Mouse (Mus musculus): ENCODE measurements at regions not wholly inside any gene's neighbourhood (a gene's known extent, or its start where the extent isn't known, plus 50 kb on each side); places are given as distances from the start of the nearest gene placed in this dataset.

GRCm38 (mm10) chr17:4804013-4804412, 190.1 kb upstream of the Arid1b start:
- DNase-seq (ENCODE audit: low spot score), result no peak

DNA sequence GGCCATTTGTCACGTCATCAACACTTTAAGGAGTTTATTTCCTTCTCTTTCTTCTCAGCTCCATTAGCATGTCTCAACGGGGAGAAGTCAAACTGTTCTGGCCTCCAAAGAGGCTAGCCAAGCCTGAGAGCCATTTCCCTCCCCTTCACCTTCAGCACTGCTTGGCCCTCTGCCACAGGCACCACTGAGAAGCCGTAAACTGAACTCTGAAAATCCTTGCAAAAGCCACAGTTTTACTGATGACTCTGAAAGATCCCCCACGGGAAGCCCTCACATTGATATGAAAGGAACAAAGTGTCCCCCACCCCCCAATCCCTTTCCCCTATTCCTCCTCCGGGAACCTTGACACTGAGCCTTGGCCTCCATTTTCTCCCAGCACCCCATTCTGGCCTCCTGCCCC, 188.1 kb upstream of the Arid1b start:
- DNase-seq (ENCODE audit: low spot score), result peak; percentile 76

DNA sequence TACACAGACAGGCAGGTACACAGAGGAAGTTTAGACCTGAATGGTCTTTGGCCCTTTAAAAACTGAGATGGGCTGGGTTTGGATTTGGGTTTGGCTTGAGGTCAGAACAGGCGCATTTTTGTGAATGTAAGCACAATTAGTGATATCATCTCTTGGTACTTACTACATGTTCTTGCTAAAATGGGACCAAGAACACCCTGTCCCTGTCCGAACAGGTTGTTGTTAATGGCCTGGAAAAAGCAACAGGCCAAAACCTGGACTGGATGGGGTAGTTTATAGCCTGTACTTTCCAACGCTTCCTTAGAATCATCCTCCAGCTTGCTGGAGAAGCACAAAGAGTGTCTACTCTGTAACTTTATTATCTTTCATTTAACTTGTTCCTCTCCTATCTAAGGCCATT, 185.2 kb upstream of the Arid1b start:
- DNase-seq (ENCODE audit: low spot score), result no peak

DNA sequence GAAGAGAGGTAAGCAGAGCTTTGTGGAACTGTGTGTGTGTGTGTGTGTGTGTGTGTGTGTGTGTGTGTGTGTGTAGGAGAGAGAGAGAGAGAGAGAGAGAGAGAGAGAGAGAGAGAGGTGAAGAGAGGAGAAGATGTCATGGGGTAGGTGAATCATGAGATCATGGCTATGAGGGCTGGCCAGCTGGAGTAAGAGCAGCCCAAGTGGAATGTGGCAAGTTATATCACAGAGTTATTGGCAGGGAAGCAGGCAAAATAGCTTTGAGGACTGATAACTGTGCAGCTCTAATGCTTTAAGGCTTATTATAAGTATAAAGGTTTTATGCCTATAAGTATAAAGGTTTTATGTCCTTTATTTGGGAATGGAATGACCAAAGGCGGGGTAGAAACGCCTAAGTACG, 180.9 kb upstream of the Arid1b start:
- no peak for DNase-seq (ENCODE audit: low spot score)

- DNase-seq (ENCODE audit: low spot score), result no peak
Measured at GRCm38 (mm10) chr17:4813666-4814065, 180.5 kb upstream of the Arid1b start.

DNA sequence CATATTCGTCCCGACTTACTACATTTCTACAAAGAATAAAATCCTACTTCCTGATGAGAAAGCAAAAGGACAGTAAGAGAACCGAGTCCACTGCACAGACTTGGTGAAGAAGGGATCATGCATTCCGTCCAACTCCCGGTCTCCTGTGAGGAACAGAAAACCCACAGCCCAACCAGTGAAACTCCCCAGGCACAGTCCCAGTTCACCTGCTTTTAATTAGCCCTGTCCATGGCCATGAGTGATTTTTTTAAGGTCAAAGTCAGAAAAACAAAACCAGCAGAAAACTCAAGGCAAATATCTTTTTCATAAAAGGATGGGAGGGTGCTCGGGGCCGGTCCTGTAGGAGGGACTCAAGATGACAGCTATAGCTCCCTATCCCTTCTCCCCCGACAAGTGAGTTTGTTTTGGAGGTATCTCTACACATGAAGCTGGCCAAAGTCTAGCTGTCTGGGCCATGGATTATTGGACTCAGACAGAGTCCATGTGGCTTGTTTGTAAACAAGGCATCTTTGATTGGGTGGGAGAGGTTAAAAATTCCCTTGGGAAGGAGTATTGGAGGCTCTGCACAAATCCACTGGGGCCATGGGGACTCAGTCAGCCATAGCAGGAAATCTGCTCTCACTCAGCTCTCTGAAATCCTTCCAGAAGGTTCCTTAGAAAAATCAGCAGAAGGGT, 168.8 kb upstream of the Arid1b start:
- no peak for DNase-seq (ENCODE audit: low spot score)

DNA sequence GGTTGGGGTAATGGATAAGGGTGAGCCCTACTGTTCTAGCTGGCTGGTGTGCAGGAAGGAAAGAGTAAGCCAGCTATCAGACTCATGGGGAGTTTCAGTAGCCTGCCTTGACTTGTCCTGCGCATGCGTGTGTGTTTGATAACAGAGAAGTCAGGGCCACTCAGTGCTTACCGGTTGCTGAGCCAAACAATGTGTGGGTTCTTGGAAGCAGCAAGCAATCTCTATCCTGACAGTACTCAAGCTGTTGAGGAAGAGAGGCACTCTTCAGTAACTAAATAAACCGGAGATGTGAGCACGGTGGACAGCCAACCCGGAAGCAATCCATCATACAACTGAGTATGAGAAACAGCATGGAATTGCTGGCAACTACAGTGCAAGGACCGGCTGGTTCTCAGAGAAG, 160.1 kb upstream of the Arid1b start:
- DNase-seq (ENCODE audit: low spot score), result no peak

DNA sequence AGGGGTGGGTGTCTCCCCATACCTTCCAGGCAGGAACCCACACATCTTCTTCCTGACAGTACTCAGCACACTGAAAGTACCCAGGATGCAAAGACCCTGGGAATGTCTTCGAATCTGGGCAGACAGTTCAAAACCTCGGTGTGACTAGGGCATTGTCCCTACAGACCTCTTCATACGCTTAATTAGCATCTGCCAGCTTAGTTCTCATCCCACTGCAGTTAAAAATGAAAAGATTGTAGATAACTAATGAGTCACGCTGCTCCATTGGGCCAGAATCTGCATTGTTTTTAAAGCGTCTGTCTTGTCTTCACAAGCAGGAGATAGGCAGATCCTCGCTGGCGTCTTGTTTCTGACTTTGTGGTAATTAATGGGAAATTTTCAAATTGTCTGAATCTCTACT, 159.6 kb upstream of the Arid1b start:
- no peak for DNase-seq (ENCODE audit: low spot score)

DNA sequence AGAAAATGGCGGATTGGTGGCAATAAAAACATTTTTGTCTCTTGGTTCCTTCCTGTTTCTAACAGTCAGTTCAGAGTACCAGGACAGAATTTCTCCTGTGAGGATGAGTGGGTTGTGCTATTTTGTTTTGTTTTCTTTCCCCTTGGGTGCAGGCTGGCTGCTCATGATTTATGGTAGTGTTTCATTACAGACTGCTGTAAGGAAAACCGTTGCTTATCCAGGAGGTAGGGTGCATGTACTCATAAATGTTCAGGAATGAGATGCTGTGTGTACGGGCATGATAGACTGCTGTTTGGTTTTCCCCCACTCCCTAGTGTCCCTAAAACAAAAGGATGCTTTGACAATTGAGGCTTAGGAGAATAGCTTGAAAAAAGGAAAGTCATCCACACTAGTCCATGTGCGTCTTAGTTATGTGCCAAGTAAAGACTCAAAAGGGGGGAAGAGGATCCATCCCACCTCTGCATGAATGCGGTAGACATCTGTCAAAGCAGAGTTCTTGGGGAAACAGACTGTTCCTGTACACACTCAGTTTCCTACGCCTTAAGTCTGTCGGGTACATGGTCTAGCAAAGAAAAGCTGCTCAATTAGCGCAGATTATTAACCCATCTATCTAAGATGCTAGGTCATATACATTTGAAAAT, 158.9 kb upstream of the Arid1b start:
- DNase-seq (ENCODE audit: low spot score), result no peak

DNA sequence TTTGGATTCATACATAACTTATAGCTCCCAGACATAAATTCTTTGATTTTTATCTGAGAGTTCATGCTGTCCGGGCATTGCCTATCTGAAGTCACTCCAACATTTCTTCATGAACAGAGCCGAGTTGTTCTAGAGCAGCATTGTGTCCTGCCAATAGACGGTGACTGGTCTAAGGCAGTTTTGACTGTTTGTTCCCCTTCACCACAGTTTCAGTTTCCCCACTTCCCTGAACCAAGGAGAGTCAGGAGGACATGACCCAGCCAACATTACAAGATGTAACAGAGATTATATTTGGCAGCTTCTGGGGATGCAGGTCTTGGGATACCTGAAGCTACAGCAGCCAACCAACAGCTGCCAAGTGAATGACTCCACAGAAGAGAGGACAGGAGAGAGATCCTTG, 154.0 kb upstream of the Arid1b start:
- DNase-seq (ENCODE audit: low spot score), result no peak

DNA sequence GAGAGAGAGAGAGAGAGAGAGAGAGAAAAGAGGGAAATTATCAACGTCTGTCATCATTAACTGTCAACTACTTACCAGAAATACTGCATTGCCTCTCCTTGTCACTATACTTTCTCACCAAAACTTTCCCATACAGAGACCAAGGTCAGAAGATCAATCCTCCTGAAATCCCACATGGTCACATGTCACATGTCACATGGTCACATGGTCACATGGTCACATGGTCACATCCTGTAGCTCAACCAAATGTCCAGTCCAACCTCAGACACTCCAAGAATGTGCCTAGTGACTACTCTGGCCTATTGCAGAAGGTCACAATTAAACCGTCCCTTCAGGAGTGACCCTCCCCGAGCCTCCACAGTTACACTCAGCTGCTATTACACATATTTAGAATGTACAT, 135.8 kb upstream of the Arid1b start:
- no peak for DNase-seq (ENCODE audit: low spot score)

GRCm38 (mm10) chr17:4864901-4865300, 129.2 kb upstream of the Arid1b start:
- DNase-seq (ENCODE audit: low spot score), result no peak

GRCm38 (mm10) chr17:4865621-4866020, 128.5 kb upstream of the Arid1b start:
- DNase-seq (ENCODE audit: low spot score), result no peak

GRCm38 (mm10) chr17:4866026-4866896, 127.9 kb upstream of the Arid1b start:
- DNase-seq (ENCODE audit: low spot score), result no peak

DNA sequence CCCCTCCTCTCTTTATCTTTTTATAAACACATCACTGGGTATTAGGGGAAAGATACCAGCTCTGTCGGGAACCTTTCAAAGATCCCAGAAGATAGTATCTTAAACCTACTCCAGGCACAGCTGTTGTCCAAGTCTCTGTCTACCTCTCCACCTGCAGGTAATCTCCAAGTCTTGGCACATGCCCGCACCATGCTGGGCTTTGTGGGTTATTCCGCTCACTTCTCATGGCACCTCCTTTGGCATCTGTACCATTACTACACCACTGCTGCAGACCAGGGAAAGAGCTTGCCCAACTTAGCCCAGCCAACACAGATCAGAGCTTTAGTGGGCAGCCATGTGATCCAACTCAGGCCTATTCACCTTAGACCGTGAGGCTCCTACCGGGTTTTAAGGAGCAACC, 127.0 kb upstream of the Arid1b start:
- DNase-seq (ENCODE audit: low spot score), result no peak

- no peak for DNase-seq (ENCODE audit: low spot score)
Measured at GRCm38 (mm10) chr17:4867754-4868445, 126.2 kb upstream of the Arid1b start.

DNA sequence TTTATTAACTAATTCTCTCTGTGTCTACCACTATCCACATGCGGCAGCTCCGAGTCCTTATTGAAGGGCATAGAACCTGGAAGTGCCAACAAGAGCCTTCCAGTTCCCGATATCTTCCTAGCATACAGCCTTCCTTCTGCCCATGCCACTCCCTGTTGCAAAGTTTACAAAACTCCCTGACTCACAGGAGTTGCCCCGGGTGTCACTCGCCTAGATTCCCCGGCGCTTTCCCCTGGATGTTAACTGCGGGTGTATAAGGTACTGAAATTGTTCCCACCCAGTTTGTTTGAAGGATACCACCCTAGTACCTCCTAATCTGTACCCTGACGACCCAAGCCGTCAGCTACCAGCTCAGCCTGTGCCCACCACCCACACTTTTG, 125.7 kb upstream of the Arid1b start:
- no peak for DNase-seq (ENCODE audit: low spot score)

- no peak for DNase-seq (ENCODE audit: low spot score)
Measured at GRCm38 (mm10) chr17:4868861-4869260, 125.3 kb upstream of the Arid1b start.

- no peak for DNase-seq (ENCODE audit: low spot score)
Measured at GRCm38 (mm10) chr17:4871267-4871666, 122.9 kb upstream of the Arid1b start.

- no peak for DNase-seq (ENCODE audit: low spot score)
Measured at GRCm38 (mm10) chr17:4874459-4874858, 119.7 kb upstream of the Arid1b start.

DNA sequence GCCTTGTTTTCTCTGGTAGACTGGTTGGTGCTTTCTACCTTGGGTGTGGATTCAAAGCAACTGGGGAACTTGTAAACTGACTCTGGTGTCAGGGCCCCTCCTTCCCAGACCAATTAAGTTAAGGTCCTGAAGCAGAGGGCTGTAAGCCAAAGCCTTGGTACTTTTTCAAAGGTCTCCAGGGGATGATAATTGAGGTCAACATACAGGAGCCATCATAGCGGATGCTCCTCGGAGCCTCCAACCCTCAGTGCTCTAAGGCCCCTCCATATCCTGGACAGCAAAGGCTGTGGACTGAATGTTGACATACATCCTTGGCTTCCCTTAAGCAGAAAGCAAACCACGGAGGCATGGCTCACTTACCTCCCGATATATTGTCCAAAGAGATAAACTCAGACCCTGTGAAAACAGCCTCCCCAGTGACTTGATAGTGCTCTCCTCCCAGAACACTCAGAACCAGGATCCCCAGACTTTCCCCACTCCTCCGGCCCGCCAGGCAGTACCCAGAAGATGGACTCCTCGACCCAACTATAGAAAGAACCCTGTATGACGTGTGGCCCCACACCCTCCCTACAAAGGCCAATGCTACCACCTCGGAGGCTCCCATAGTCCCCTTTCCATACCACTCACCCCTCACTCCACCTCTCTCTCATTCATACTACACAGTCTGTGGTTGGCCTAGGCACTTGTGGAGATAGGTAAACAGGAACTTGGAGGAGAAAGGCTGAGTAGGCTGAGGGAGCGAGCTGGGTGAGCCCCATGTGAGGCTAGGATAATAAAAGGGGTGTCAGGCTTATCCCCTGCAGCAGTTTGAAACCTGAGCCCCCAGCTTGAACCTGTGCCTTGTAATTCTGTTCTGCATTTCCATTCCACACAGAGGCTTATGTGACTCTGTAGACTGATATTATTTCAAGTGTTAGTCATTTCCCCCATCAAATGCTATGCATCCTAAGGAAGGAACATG, 118.8 kb upstream of the Arid1b start:
- DNase-seq (ENCODE audit: low spot score), result no peak
